Mouse (Mus musculus) lung, embryonic 16.5 days (tissue): Measurements from ENCODE around the gene Abca14. TPM values are rescaled to one million over a fixed set of nuclear protein-coding genes. Genes with fewer than 3 reads are reported as not detected.
A peak's percentile ranks its signal among the peaks of the same experiment; 100 is the strongest.

Experiments used
- ATAC-seq: fragments of 200-750 bp; cut with Nextera tagmentation; 2 replicates; pipeline ENCODE4 v1.8.0; 2017; ENCODE audit warnings: low read depth, mild to moderate bottlenecking, moderate library complexity
- H3K27ac ChIP-seq: fragments of 300-500 bp; sonication (generic); 2 replicates; pipeline ENCODE4 v1.5.1; 2014; ENCODE audit warnings: mild to moderate bottlenecking, control low read depth, low read length
- H3K27me3 ChIP-seq: fragments of 300-500 bp; sonication (generic); 2 replicates; pipeline ENCODE4 v1.6.1; 2014; ENCODE audit warnings: low read depth, low read length, mixed read lengths; ENCODE audit not compliant: control insufficient read depth, insufficient read depth
- H3K36me3 ChIP-seq: fragments of 300-500 bp; sonication (generic); 2 replicates; pipeline ENCODE4 v1.6.1; 2014; ENCODE audit warnings: low read length; ENCODE audit not compliant: control insufficient read depth, insufficient read depth
- H3K4me1 ChIP-seq: fragments of 300-500 bp; sonication (generic); replicated peaks from 2 replicates; pipeline ENCODE4 v1.6.1; 2014; ENCODE audit warnings: low read length, mixed read lengths; ENCODE audit not compliant: control insufficient read depth, insufficient read depth
- H3K4me2 ChIP-seq: fragments of 300-500 bp; sonication (generic); 2 replicates; pipeline ENCODE4 v1.6.1; 2014; ENCODE audit warnings: low read depth, low read length, control low read depth
- H3K4me3 ChIP-seq: fragments of 300-500 bp; sonication (generic); 2 replicates; pipeline ENCODE4 v1.5.1; 2014; ENCODE audit warnings: mild to moderate bottlenecking, low read length, control low read depth
- H3K9ac ChIP-seq: fragments of 300-500 bp; sonication (generic); 2 replicates; pipeline ENCODE4 v1.6.1; 2014; ENCODE audit warnings: low read length, control low read depth
- H3K9me3 ChIP-seq: fragments of 300-500 bp; sonication (generic); 2 replicates; pipeline ENCODE4 v1.6.1; 2016; ENCODE audit warnings: low read length; ENCODE audit not compliant: control insufficient read depth
- WGBS: fragments of 180-500 bp; shearing (Covaris S2); extraction: QIAGEN DNeasy Blood & Tissue Kit; methylation state at CpG from one replicate; pipeline ENCODE4 v1.1.7; 2014; 5-methylcytosine and 5-hydroxymethylcytosine counted together
- polyA plus RNA-seq: library from polyadenylated mRNA; unstranded; fragments of >200 nt; fragmentation: Nextera tagmentation; extraction: Ambion mirVana; gene quantifications from 2 replicates; pipeline ENCODE4 v1.2.1, GENCODE M21; 2015

Gene Abca14
- polyA plus RNA-seq: not detected in 2 replicates

- H3K36me3 ChIP-seq: no peaks in the 10 kb centered on the region
- no peak within 1 kb of the TSS for H3K4me2 ChIP-seq
- H3K9ac ChIP-seq: no peak within 1 kb of the TSS
- H3K9me3 ChIP-seq: no peaks in the 10 kb centered on the region
- no peak within 1 kb of the TSS for H3K27ac ChIP-seq
- WGBS: 7% methylated on average over 26 of the region's 26 CpGs
- H3K4me1 ChIP-seq: peaks cover 10% of the 10 kb centered on the region
- peaks cover 19% of the 10 kb centered on the region for H3K27me3 ChIP-seq
- peak; percentile 85 for ATAC-seq
- no peak within 1 kb of the TSS for H3K4me3 ChIP-seq
These were observed at the start of gene Abca14 for GRCm38 (mm10) chr7:120203789-120204188. Gene Abca14, plus strand, starts transcription at chr7:120203961.

DNA sequence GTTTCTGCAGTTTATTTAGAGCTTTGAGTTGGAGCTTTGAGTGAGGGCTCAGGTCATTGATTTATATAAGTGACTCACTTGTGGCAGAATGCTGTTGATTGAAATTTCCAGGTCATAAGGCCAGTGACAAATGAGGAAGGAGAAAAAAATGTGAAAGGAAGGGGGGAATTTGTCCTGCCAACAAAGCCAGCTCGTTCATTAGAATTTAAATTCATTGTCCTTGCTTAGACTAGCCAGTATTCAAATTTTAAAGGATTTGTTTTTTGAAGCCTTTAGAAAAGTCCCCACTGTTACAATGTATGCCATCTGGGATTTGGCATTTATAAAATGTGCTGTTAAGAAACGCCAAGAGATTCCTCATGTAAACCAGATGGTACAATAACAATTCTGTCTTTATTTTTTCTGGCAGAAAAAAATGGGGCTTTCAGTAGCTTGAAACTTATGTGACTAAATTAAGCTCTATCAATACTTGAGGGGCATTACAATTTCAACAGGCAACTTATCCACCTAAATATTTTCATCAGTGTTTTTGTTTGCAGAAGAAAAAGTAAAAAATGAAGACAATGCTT lies 46.8 kb upstream of the Abca14 start:
- no peak overlapping the region for H3K4me3 ChIP-seq
- no peak overlapping the region for H3K4me2 ChIP-seq
- H3K27ac ChIP-seq: no peak overlapping the region
- H3K36me3 ChIP-seq: no peaks in the 10 kb centered on the region
- no peak overlapping the region for H3K9ac ChIP-seq
- no peaks in the 10 kb centered on the region for H3K9me3 ChIP-seq
- no peaks in the 10 kb centered on the region for H3K27me3 ChIP-seq
- H3K4me1 ChIP-seq: no peaks in the 10 kb centered on the region
- WGBS: 27% methylated on average over 2 of the region's 2 CpGs
- no peak for ATAC-seq

DNA sequence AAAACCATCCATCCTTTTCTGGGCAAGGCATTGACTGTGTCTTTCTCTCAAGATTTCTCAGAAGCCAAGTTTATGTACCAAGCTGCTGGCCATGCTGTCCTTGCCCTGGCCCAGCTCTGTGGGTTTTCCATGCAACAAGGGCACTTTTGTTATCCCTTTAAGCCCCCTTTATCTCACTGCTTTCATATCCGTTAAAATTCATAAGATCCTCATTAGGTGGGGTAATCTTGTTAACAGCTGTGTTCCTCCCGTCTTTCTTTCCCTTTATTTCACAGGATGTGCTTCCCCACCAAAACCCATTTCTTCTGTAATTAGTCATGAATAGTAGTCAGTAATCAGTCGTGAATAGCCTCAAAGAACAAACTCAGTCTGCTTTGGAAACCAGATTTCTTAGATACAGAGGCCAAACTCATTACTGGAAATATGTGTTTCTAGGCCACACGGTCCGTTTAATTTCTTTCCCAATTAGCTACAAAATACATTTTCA lies 46.1 kb upstream of the Abca14 start:
- WGBS: 57% methylated on average over 5 of the region's 5 CpGs

DNA sequence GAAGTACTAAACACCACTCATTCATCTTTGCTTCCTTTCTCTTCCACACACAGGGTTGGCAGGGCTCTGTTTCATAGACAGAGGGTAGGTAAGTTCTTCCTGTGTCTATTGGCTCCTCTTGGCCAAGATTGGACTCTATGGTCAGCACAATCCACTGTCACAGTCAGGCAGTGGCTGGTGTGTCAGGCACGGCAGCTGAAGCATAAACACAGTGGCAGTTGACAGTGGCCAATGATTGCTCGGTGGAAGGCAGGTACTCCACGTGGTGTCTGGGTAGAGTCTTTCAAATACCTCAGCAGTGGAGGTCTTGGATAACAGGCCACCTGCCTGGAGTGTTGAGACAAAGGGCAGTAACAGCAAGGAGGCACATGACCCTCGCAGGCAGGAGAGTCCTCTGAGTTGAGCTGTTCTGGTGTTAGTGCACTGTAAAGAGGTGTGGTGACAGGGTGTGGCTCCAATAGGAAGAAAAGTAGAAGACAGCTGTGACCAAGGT lies 45.6 kb upstream of the Abca14 start:
- Histone ChIP-seq H3K36me3 (no peaks in the 10 kb centered on the region), H3K9me3 (no peaks in the 10 kb centered on the region), H3K4me1 (no peaks in the 10 kb centered on the region), H3K27ac (no peak overlapping the region), H3K27me3 (no peaks in the 10 kb centered on the region), H3K4me3 (no peak overlapping the region), H3K9ac (no peak overlapping the region), H3K4me2 (no peak overlapping the region)
- 27% methylated on average over 4 of the region's 4 CpGs for WGBS
- no peak for ATAC-seq

More for the DNA sequence above, 46.1 kb upstream of the Abca14 start:
- no peaks in the 10 kb centered on the region for H3K27me3 ChIP-seq
- no peak overlapping the region for H3K27ac ChIP-seq
- H3K4me1 ChIP-seq: no peaks in the 10 kb centered on the region
- no peak for ATAC-seq
- H3K4me2 ChIP-seq: no peak overlapping the region
- H3K36me3 ChIP-seq: no peaks in the 10 kb centered on the region
- no peak overlapping the region for H3K4me3 ChIP-seq
- no peaks in the 10 kb centered on the region for H3K9me3 ChIP-seq
- H3K9ac ChIP-seq: no peak overlapping the region

- ATAC-seq: peak; percentile 74
- H3K4me1 ChIP-seq: no peaks in the 10 kb centered on the region
- no peak overlapping the region for H3K9ac ChIP-seq
- H3K36me3 ChIP-seq: no peaks in the 10 kb centered on the region
- 73% methylated on average over 11 of the region's 11 CpGs for WGBS
- H3K9me3 ChIP-seq: no peaks in the 10 kb centered on the region
- no peak overlapping the region for H3K4me2 ChIP-seq
- no peak overlapping the region for H3K27ac ChIP-seq
- no peaks in the 10 kb centered on the region for H3K27me3 ChIP-seq
- H3K4me3 ChIP-seq: no peak overlapping the region
These were observed 40.0 kb upstream of the Abca14 start for GRCm38 (mm10) chr7:120163581-120164251.

GRCm38 (mm10) chr7:120172188-120172700 lies 31.5 kb upstream of the Abca14 start:
- 77% methylated on average over 1 of the region's 1 CpGs for WGBS
- Histone ChIP-seq H3K4me2 (no peak overlapping the region), H3K27me3 (no peaks in the 10 kb centered on the region), H3K4me1 (no peaks in the 10 kb centered on the region), H3K27ac (no peak overlapping the region), H3K36me3 (no peaks in the 10 kb centered on the region), H3K4me3 (no peak overlapping the region), H3K9ac (no peak overlapping the region), H3K9me3 (no peaks in the 10 kb centered on the region)
- peak; percentile 82 for ATAC-seq

GRCm38 (mm10) chr7:120173603-120174244 lies 30.0 kb upstream of the Abca14 start, which contains the start of gene Anks4b:
Gene Anks4b, plus strand, starts transcription at chr7:120173858.
- ATAC-seq: no peak
- no peaks in the 10 kb centered on the region for H3K4me1 ChIP-seq
- H3K9ac ChIP-seq: no peak within 1 kb of the TSS
- no peaks in the 10 kb centered on the region for H3K9me3 ChIP-seq
- H3K27ac ChIP-seq: no peak within 1 kb of the TSS
- no peak within 1 kb of the TSS for H3K4me2 ChIP-seq
- no peaks in the 10 kb centered on the region for H3K36me3 ChIP-seq
- no peak within 1 kb of the TSS for H3K4me3 ChIP-seq
- 78% methylated on average over 10 of the region's 10 CpGs for WGBS
- no peaks in the 10 kb centered on the region for H3K27me3 ChIP-seq

DNA sequence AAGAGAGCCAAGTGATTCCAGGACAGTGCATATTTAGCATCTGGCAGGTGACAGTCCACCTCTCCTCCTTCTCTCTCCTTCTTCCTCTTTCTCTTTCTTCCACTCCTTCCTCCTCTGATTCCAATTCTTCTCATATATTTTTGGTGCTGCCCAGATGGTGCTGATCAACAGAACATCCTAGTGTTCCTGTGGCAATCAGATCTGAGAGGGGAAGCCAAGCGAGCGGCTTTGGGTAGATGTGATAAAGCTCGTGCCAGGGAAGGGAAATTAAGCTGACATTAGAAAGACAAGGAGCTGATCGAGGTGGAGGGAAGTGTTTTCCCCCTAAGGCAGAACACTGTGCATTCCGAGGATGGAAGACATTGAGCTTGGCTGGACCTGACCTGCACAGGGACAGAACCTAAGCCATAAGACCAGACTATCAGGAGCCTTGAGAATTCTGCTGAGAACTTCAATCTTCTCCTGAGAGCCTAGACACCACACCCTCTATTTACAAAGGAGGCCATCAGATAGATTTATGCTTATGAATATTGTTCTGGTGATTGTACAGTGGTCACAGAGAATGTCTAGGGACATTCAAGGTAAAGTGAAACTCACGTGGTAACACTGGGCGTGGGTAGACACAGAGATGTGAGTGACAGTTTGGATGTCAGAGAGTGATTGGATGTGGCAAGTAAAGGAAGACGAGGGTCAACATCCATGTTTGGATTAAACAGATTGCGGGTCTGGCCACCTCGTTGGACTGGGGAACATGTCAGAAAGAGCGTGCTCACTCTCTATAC lies 28.8 kb upstream of the Abca14 start:
- Histone ChIP-seq H3K27ac (no peak overlapping the region), H3K4me1 (no peaks in the 10 kb centered on the region), H3K4me3 (no peak overlapping the region), H3K9ac (no peak overlapping the region), H3K9me3 (no peaks in the 10 kb centered on the region), H3K27me3 (no peaks in the 10 kb centered on the region), H3K4me2 (no peak overlapping the region), H3K36me3 (no peaks in the 10 kb centered on the region)
- no peak for ATAC-seq
- 66% methylated on average over 11 of the region's 11 CpGs for WGBS
